Mouse (Mus musculus) retina, embryonic 14.5 days (tissue): Measurements from ENCODE around the gene Zranb1.

Experiments used
- DNase-seq: peaks from one replicate; pipeline ENCODE4 v3.0.0-alpha.2; 2015; ENCODE audit warnings: low spot score

The Zranb1 gene

GRCm38 (mm10) chr7:132930055-132930454 lies 887 bp upstream of the Zranb1 start:
- no peak for DNase-seq

GRCm38 (mm10) chr7:132931560-132932351 lies 814 bp downstream of the Zranb1 start:
- DNase-seq: peak; percentile 60

GRCm38 (mm10) chr7:132933331-132933730 lies 2.4 kb downstream of the Zranb1 start:
- no peak for DNase-seq

- DNase-seq: no peak
Observed at GRCm38 (mm10) chr7:132934743-132935142, 3.8 kb downstream of the Zranb1 start.

GRCm38 (mm10) chr7:132939118-132939517 lies 8.2 kb downstream of the Zranb1 start:
- DNase-seq: no peak

- DNase-seq: no peak
Observed at GRCm38 (mm10) chr7:132940569-132940968, 9.6 kb downstream of the Zranb1 start.

- DNase-seq: peak; percentile 21
Observed at GRCm38 (mm10) chr7:132949968-132950367, 19.0 kb downstream of the Zranb1 start.

GRCm38 (mm10) chr7:132950613-132951012 lies 19.7 kb downstream of the Zranb1 start:
- no peak for DNase-seq

- DNase-seq: no peak
Observed at GRCm38 (mm10) chr7:132964395-132964794, 33.5 kb downstream of the Zranb1 start.

GRCm38 (mm10) chr7:132965707-132966106 lies 34.8 kb downstream of the Zranb1 start:
- no peak for DNase-seq

- DNase-seq: no peak
Observed at GRCm38 (mm10) chr7:132972079-132972478, 41.1 kb downstream of the Zranb1 start.

GRCm38 (mm10) chr7:132976079-132976478 lies 45.1 kb downstream of the Zranb1 start:
- no peak for DNase-seq

GRCm38 (mm10) chr7:132977981-132978380 lies 47.0 kb downstream of the Zranb1 start:
- DNase-seq: no peak

- DNase-seq: no peak
Observed at GRCm38 (mm10) chr7:132982639-132983038, 51.7 kb downstream of the Zranb1 start.

- DNase-seq: no peak
Observed at GRCm38 (mm10) chr7:132989839-132990238, 58.9 kb downstream of the Zranb1 start.

- no peak for DNase-seq
Observed at GRCm38 (mm10) chr7:132991240-132991900, 60.4 kb downstream of the Zranb1 start.

GRCm38 (mm10) chr7:132992967-132993615 lies 62.1 kb downstream of the Zranb1 start:
- no peak for DNase-seq

GRCm38 (mm10) chr7:132994120-132994519 lies 63.2 kb downstream of the Zranb1 start:
- no peak for DNase-seq

- no peak for DNase-seq
Observed at GRCm38 (mm10) chr7:132994628-132995191, 63.8 kb downstream of the Zranb1 start.

- DNase-seq: peak; percentile 43
Observed at GRCm38 (mm10) chr7:132996391-132996790, 65.4 kb downstream of the Zranb1 start.

GRCm38 (mm10) chr7:132998639-132999038 lies 67.7 kb downstream of the Zranb1 start:
- no peak for DNase-seq

- DNase-seq: no peak
Observed at GRCm38 (mm10) chr7:132999061-132999460, 68.1 kb downstream of the Zranb1 start.

- no peak for DNase-seq
Observed at GRCm38 (mm10) chr7:133001388-133001787, 70.4 kb downstream of the Zranb1 start.
